Mouse (Mus musculus): ENCODE measurements at regions not wholly inside any gene's neighbourhood (a gene's known extent, or its start where the extent isn't known, plus 50 kb on each side); places are given as distances from the start of the nearest gene placed in this dataset.

DNA sequence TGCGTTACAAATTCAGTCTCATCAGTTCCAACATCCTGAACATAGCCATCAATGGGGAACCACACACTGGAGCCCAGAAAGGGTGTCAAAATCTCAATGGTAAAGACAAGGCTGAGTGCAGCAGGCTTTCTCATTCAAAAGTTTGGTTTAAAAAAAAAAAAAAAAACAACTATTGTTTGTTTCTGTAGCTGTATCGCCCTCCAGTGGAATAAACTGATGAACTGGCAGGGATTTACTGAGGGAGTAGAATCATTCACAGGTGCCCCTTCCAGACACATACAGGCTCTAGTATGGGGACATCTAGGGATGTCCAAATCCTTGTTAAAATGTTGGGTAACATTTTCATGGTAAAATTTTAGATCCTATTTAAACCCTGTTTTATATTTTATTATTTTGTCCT lies 361.6 kb upstream of the Lmcd1 start:
- DNase-seq = no peak

DNA sequence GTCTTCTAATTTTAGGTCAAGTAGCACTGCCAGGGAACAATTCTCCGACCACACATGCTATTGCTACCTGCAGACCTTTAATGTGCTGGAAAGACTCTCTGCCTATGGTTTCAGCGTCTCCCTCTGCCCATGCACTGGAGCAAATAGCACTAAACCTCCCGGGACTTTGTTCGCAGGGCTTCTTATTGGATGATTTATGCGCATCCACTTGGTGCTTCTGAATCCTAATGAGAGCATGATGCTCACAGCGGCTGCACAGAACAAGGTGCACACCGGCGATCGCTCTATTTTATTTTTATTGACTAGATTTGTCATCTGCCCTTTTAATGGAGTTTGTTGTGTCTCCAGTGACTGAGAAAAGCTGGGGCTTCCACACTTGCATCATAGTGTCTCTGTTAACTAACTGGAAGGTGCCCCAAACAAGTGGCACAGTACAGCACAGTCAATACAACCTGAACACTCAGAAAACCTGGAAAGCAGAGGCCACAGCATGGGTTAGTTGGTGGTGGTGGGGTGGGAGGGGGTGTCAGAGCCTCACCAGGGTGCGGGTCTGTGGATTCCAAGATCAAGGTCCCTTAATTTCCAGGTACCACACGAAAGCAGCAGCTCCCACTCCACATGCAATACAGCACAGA lies 359.7 kb upstream of the Lmcd1 start:
- no peak for DNase-seq

GRCm38 (mm10) chr6:111917248-111917721 lies 356.3 kb upstream of the Lmcd1 start:
- no peak for DNase-seq

GRCm38 (mm10) chr6:111917868-111918597 lies 355.5 kb upstream of the Lmcd1 start:
- DNase-seq = no peak

DNA sequence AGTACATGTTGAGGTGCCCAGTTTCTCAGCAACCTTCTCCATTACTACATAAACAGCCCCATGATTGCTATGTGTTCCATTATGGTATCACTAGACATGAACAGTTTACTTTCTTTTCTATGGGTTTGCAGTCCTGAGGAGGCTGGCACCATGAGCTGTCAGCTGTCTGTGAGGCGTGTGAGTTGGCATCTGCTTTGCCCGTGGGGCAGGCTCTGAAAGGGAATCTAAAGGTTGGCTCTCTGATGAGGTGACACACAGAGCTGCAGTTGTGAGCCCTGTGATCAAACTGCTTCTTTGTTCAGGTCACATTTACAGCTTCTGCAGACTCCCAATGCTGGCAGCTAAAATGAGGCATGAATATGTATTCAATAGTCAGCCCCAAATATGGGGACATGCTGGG lies 341.0 kb upstream of the Lmcd1 start:
- no peak for DNase-seq

GRCm38 (mm10) chr6:111954401-111954800 lies 319.2 kb upstream of the Lmcd1 start:
- no peak for DNase-seq

GRCm38 (mm10) chr6:111965766-111966165 lies 307.8 kb upstream of the Lmcd1 start:
- no peak for DNase-seq

- DNase-seq = no peak
Observed at GRCm38 (mm10) chr6:111985452-111985851, 288.1 kb upstream of the Lmcd1 start.

DNA sequence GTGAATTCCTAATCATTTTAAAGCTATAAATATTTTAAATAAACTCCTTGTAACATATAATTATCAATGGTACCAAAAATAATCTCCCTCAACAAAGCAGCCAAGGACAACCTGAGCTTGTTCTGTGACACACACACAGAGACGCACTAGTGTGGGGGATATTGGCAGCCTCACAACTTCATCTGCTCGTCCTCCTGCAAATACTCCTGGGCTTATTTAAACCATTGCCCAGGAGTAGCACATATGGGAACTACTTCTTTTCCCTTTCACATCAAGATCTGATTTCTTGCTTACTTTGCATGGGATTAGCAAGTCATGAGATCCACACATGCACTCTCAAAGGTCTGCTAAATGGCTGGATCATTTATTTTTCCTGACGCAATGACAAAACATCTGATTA lies 277.7 kb upstream of the Lmcd1 start:
- DNase-seq = no peak

- no peak for DNase-seq
Observed at GRCm38 (mm10) chr6:112003784-112004471, 269.6 kb upstream of the Lmcd1 start.

GRCm38 (mm10) chr6:112026261-112027205 lies 247.0 kb upstream of the Lmcd1 start:
- no peak for DNase-seq

DNA sequence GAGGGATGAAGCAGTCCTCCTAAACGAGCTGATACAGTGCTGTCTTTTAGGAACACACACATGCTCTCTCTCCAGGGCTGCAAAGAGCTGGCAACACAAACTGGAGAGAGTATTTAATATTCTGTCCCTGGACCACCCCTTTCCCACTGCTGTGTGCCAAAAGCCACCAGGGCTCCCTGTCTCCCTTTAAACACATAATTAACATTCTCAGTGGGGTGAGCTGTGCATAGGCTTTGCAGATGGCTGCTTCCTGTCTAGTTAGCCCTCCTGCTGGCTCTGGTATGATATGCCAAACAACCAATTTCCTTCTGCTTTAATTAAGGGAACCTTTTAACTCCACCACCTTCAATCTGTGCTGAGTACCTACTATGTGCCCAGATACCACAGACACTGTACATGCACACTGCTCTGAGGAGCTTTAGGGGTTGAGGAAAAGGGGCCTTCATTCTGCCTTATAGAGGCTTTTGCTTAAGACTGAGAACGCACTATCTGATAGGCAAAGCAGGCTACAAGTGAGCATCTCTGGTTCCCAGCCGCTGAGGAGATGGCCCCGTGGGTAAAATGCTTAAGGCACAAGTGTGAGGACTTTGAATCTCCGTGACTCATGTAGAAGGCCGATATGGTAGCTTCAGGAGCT lies 222.9 kb upstream of the Lmcd1 start:
- DNase-seq = peak; percentile 3

DNA sequence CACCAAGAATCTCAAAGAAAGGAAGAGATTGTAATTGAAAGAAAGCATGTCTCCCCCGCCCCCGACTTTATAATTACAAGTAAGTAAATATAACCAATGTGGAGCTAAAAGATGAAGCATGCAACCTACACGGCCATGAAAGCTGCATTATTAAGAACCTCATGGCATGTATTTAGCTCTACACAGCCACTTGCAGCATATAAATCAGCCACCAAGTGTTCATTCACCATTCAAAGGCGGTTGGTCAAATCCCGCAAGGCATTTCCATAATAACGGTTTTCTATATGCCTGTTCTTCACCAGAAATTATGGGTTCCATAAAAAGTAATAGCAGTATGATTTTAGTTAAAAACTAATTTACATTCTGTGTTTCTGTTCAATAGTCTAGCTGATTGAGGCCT lies 221.4 kb upstream of the Lmcd1 start:
- no peak for DNase-seq

GRCm38 (mm10) chr6:112057895-112058294 lies 215.7 kb upstream of the Lmcd1 start:
- no peak for DNase-seq

GRCm38 (mm10) chr6:112062956-112063355 lies 210.6 kb upstream of the Lmcd1 start:
- DNase-seq = no peak

- no peak for DNase-seq
Observed at GRCm38 (mm10) chr6:112090597-112090996, 183.0 kb upstream of the Lmcd1 start.

DNA sequence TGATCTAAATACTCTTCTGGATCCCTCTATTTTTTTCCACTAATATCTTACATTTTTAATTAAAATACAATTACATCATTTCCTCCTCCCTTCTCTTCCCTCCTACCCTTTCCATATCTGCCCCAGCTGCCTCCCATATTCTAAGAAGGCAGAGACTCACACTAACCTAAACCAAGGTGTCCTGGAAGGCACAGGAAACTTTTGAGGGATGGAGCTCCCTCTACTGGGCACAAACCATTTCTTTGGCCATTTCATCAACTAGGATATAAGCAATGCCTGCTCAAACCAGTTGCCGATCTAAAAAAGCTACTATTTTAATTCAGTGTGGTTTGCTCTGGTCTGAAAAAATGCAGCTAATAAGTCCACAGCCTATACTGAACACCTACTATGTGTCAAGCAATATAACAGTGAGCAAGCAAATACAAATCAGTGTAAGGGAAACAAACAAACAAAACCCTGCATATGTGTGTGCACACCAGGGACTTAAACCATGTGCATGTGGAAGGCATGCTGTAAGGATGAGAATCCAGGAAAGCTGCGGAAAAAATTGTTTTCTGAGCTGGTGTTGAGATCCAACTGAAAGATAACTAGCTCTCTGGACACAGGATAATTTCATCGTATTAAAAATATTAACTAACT lies 182.3 kb upstream of the Lmcd1 start:
- peak; percentile 31 for DNase-seq

- DNase-seq = no peak
Observed at GRCm38 (mm10) chr6:112093300-112093699, 180.3 kb upstream of the Lmcd1 start.

GRCm38 (mm10) chr6:112097699-112098098 lies 175.9 kb upstream of the Lmcd1 start:
- DNase-seq = no peak

GRCm38 (mm10) chr6:112108651-112109050 lies 164.9 kb upstream of the Lmcd1 start:
- DNase-seq = peak; percentile 2

GRCm38 (mm10) chr6:112119180-112119579 lies 154.4 kb upstream of the Lmcd1 start:
- no peak for DNase-seq

- no peak for DNase-seq
Observed at GRCm38 (mm10) chr6:112133522-112133921, 140.0 kb upstream of the Lmcd1 start.

Data from cerebellum, adult 9-10 months (tissue).